ENCODE assay signal across 12 mouse cellular contexts in genomic region chr10:51678251-51678639, GRCm38 (mm10). TPM values are rescaled to one million over a fixed set of nuclear protein-coding genes. Genes with fewer than 3 reads are reported as not detected.
DNase-seq lines count a peak whose midpoint lies in the region; ATAC-seq and TF ChIP-seq lines count a peak whose summit lies in the region.
"Had no signal": no experiment of that assay in that cellular context is flagged by ENCODE, and none has a peak within 500 bp of the region (broad histone marks: within the 10 kb centered on the region; RNA-seq: fewer than 3 reads in every experiment).

No protein-coding gene starts in this region.

- intact Hi-C loops in heart, adult 2 months (cut with DNase I), result no loop called here
- intact Hi-C loops in left cerebral cortex, postnatal 14 days (cut with DNase I), result no loop called here

- no peaks in the 10 kb centered on the region for H3K79me2 ChIP-seq in heart, adult 2 months (replicated peaks; ENCODE audit: control insufficient read depth, insufficient read depth, low read length)

- DNase-seq in heart, adult 2 months, result no peak
- no peak for DNase-seq in adrenal gland, postnatal 25 days
- no peak for DNase-seq in gastrocnemius, postnatal 4 days (ENCODE audit: low spot score in 2 of 2)
- DNase-seq in left cerebral cortex, postnatal 14 days (ENCODE audit: low spot score in 2 of 2), result no peak
- DNase-seq: thymus, postnatal 4 days had no signal

- no peak for TF ChIP-seq POLR2A in heart, adult 2 months (IDR thresholded peaks at IDR 0.05; ENCODE audit: insufficient read depth, low read depth, low read length)
- TF ChIP-seq POLR2A in cortical plate, adult 2 months (IDR thresholded peaks at IDR 0.05; ENCODE audit: extremely low read depth, insufficient read depth, low read length), result no peak

- 6% methylated on average over 10 of the region's 10 CpGs for WGBS in heart, embryonic 16.5 days
- whole genome bisulfite sequencing in heart, adult 2 months, result 9% methylated on average over 10 of the region's 10 CpGs
- 5% methylated on average over 10 of the region's 10 CpGs for WGBS in hindbrain, embryonic 13.5 days
- 3% methylated on average over 10 of the region's 10 CpGs for WGBS in midbrain, embryonic 12.5 days

- TF ChIP-seq CTCF in heart, adult 2 months (IDR thresholded peaks at IDR 0.05), result no peak
- TF ChIP-seq CTCF in cortical plate, adult 2 months (IDR thresholded peaks at IDR 0.05; ENCODE audit: extremely low read depth, insufficient read depth, low read length), result no peak

- H3K4me2 ChIP-seq in heart, embryonic 16.5 days (ENCODE audit: low read depth, low read length), result peak overlapping the region; percentile 63
- peak overlapping the region; percentile 96 for H3K4me2 ChIP-seq in hindbrain, embryonic 13.5 days
- H3K4me2 ChIP-seq in midbrain, embryonic 12.5 days (replicated peaks), result peak overlapping the region; percentile 83

- H3K27ac ChIP-seq in heart, embryonic 16.5 days (ENCODE audit: low read length), result no peak overlapping the region
- no peak overlapping the region for H3K27ac ChIP-seq in heart, adult 2 months
- no peak overlapping the region for H3K27ac ChIP-seq in cortical plate, adult 2 months (ENCODE audit: insufficient read depth, low read length)
- no peak overlapping the region for H3K27ac ChIP-seq in hindbrain, embryonic 13.5 days
- H3K27ac ChIP-seq in midbrain, embryonic 12.5 days (replicated peaks), result no peak overlapping the region

- no peak for ATAC-seq in heart, embryonic 16.5 days (replicated peaks; ENCODE audit: extremely low read depth, insufficient read depth, low FRiP score)
- ATAC-seq in hindbrain, embryonic 13.5 days (ENCODE audit: low FRiP score), result 0 out of 2 replicates have a peak, but pooled peaks have one; percentile 39
- ATAC-seq in midbrain, embryonic 12.5 days (ENCODE audit: low FRiP score, low read depth), result peak; percentile 24; the same call in 1 of the 2 replicates

- no peak overlapping the region for H3K9ac ChIP-seq in heart, embryonic 16.5 days (ENCODE audit: low read length)
- H3K9ac ChIP-seq in heart, adult 2 months (ENCODE audit: low read depth, low read length), result no peak overlapping the region
- H3K9ac ChIP-seq in hindbrain, embryonic 13.5 days, result peak overlapping the region; percentile 68; the same call in 1 of the 2 replicates
- peak overlapping the region; percentile 45; the same call in 1 of the 2 replicates for H3K9ac ChIP-seq in midbrain, embryonic 12.5 days (replicated peaks)

- TF ChIP-seq EP300 in heart, adult 2 months (IDR thresholded peaks at IDR 0.05; ENCODE audit: insufficient read depth, low read depth, low read length), result no peak

- H3K36me3 ChIP-seq in heart, embryonic 16.5 days (ENCODE audit: control insufficient read depth, insufficient read depth), result no peaks in the 10 kb centered on the region
- H3K36me3 ChIP-seq in heart, adult 2 months (ENCODE audit: control insufficient read depth, insufficient read depth, low read length), result no peaks in the 10 kb centered on the region
- H3K36me3 ChIP-seq in hindbrain, embryonic 13.5 days, result no peaks in the 10 kb centered on the region
- H3K36me3 ChIP-seq in midbrain, embryonic 12.5 days, result no peaks in the 10 kb centered on the region

- peaks cover 25% of the 10 kb centered on the region for H3K27me3 ChIP-seq in heart, embryonic 16.5 days (ENCODE audit: control insufficient read depth, insufficient read depth, low read length)
- H3K27me3 ChIP-seq in heart, adult 2 months (ENCODE audit: control insufficient read depth, insufficient read depth, low read length), result peaks cover 3% of the 10 kb centered on the region
- H3K27me3 ChIP-seq in hindbrain, embryonic 13.5 days, result peaks cover 34% of the 10 kb centered on the region
- H3K27me3 ChIP-seq in midbrain, embryonic 12.5 days, result peaks cover 29% of the 10 kb centered on the region

- peak overlapping the region; percentile 45 for H3K4me3 ChIP-seq in heart, embryonic 16.5 days (ENCODE audit: low read length)
- H3K4me3 ChIP-seq in heart, adult 2 months, result no peak overlapping the region
- peak overlapping the region; percentile 22; the same call in 1 of the 2 replicates for H3K4me3 ChIP-seq in cortical plate, adult 2 months (ENCODE audit: insufficient read depth, low read length)
- H3K4me3 ChIP-seq in hindbrain, embryonic 13.5 days, result peak overlapping the region; percentile 53
- peak overlapping the region; percentile 50 for H3K4me3 ChIP-seq in midbrain, embryonic 12.5 days
- H3K4me3 ChIP-seq: myocyte had no signal

- H3K9me3 ChIP-seq in heart, embryonic 16.5 days (replicated peaks; ENCODE audit: control insufficient read depth, low read length), result no peaks in the 10 kb centered on the region
- no peaks in the 10 kb centered on the region for H3K9me3 ChIP-seq in hindbrain, embryonic 13.5 days
- H3K9me3 ChIP-seq in midbrain, embryonic 12.5 days, result no peaks in the 10 kb centered on the region

- no peaks in the 10 kb centered on the region for H3K4me1 ChIP-seq in heart, embryonic 16.5 days (ENCODE audit: control insufficient read depth, insufficient read depth, low read length)
- no peaks in the 10 kb centered on the region for H3K4me1 ChIP-seq in heart, adult 2 months (ENCODE audit: control insufficient read depth, insufficient read depth, low read length)
- no peaks in the 10 kb centered on the region for H3K4me1 ChIP-seq in cortical plate, adult 2 months (ENCODE audit: control insufficient read depth, insufficient read depth, low read length)
- peaks cover 14% of the 10 kb centered on the region for H3K4me1 ChIP-seq in hindbrain, embryonic 13.5 days (replicated peaks)
- 0 out of 2 replicates have a peak, but pooled peaks cover 4% of the 10 kb centered on the region for H3K4me1 ChIP-seq in midbrain, embryonic 12.5 days

RNA-seq across cellular contexts. Expression of gene Rfx6, which starts 0.7 kb away (rescaled TPM):
- not detected in 2 replicates for polyA plus RNA-seq in heart, embryonic 16.5 days (2015; fragmentation: Nextera tagmentation; extraction: Ambion mirVana)
- not detected for total RNA-seq in heart, adult 2 months (2021)
- not detected in 2 replicates for polyA plus RNA-seq in heart, adult 2 months (2012; rRNA removed)
- polyA plus RNA-seq in cortical plate, adult 2 months (2012; rRNA removed), result not detected in 2 replicates
- polyA plus RNA-seq in hindbrain, embryonic 13.5 days (2015; fragmentation: Nextera tagmentation; extraction: Ambion mirVana), result not detected in 2 replicates
- polyA plus RNA-seq in midbrain, embryonic 12.5 days (2016; fragmentation: Nextera tagmentation; extraction: Ambion mirVana), result not detected in 2 replicates
- not detected in 2 replicates for total RNA-seq in adrenal gland, postnatal 25 days (2021)
- total RNA-seq in gastrocnemius, postnatal 4 days (2021), result not detected
- total RNA-seq in left cerebral cortex, postnatal 14 days (2021), result not detected
- polyA plus RNA-seq: brain, embryonic 14.5 days; myocyte had no signal

RNA-seq across cellular contexts. Expression of gene Gprc6a, which starts 47.0 kb away (rescaled TPM):
- 0.08 and 0.26 TPM in 2 replicates for polyA plus RNA-seq in heart, embryonic 16.5 days (2015; fragmentation: Nextera tagmentation; extraction: Ambion mirVana)
- total RNA-seq in heart, adult 2 months (2021), result not detected
- polyA plus RNA-seq in heart, adult 2 months (2012; rRNA removed), result 0.06 TPM in 1 of 2 replicates, not detected in the other
- polyA plus RNA-seq in cortical plate, adult 2 months (2012; rRNA removed), result not detected in 2 replicates
- not detected in 2 replicates for polyA plus RNA-seq in hindbrain, embryonic 13.5 days (2015; fragmentation: Nextera tagmentation; extraction: Ambion mirVana)
- polyA plus RNA-seq in midbrain, embryonic 12.5 days (2016; fragmentation: Nextera tagmentation; extraction: Ambion mirVana), result not detected in 2 replicates
- total RNA-seq in adrenal gland, postnatal 25 days (2021), result not detected in 2 replicates
- not detected for total RNA-seq in gastrocnemius, postnatal 4 days (2021)
- not detected for total RNA-seq in left cerebral cortex, postnatal 14 days (2021)
- total RNA-seq: hematopoietic stem cell, adult 5-6 weeks had no signal
- polyA plus RNA-seq: brain, embryonic 14.5 days; myocyte had no signal

Comparison
In these comparisons a context has a peak if more than half of its experiments do, and no peak if none do; other contexts are left out.
1. H3K9ac ChIP-seq: peak in hindbrain, embryonic 13.5 days (single experiment) and midbrain, embryonic 12.5 days (single experiment); none in heart, embryonic 16.5 days (single experiment) and heart, adult 2 months (single experiment).
2. Peak in every context shown above with its lines, with median percentiles within 50 percentile points of each other: H3K4me2 ChIP-seq.